Mouse (Mus musculus): ENCODE measurements around the gene Rpl13. TPM values are rescaled to one million over a fixed set of nuclear protein-coding genes. Genes with fewer than 3 reads are reported as not detected.

Gene Rpl13
- 1,761 and 1,789 TPM in 2 replicates for polyA plus RNA-seq (2014; fragmentation: Nextera tagmentation; extraction: Ambion mirVana)

DNA sequence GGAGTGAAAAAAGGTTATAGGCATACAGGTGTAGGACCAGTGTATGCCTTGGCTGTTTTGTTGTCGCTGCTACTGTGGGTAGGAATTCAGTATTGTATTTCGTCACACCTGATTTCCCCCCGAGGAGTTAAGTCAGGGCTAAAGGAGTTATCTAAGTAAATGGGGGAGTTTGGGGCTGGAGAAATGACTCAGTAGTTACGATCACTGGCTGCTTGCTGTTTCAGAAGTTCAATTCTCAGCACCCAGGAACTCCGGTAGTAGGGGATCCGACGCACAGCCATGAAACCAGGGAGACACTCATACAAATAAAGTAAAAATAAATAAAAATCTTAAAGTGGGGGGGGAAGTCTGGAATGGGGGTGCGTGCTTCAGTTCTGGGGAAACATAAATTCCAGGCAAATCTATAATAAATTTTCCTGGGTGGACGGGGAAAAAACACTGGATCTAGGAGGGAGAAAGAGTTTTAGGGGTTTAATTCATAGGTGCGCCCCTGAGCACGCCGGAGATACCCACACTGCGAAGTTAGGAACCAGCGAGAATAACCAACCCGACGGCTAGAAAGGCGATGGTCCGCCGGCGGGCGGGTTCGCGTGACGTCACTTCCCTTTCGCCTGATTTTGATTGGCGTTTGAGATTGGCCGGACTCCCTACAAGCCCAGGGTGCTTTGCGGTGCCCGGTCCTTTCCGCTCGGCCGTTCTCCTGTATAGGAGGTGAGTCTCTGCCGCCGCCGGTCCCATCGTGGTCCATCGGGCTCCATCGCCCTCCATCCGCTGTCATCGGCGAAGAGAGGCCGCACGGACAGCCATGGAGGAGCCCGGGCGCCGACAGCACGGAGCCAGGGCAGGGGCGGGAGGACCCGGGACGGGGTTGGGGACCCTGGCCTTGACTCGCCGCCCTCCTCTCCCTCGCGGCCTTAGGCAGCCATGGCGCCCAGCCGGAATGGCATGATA is at the start of gene Rpl13:
Rpl13 (plus strand) TSS at position 616 of the 951 bp plus-strand sequence.
- no peaks in the 10 kb centered on the region for H3K27me3 ChIP-seq (replicated peaks; ENCODE audit: control insufficient read depth, insufficient read depth, low read length)
- 1% methylated on average over 48 of the region's 56 CpGs for WGBS
- H3K36me3 ChIP-seq (ENCODE audit: control insufficient read depth, insufficient read depth, low read length) = peaks cover 49% of the 10 kb centered on the region
- H3K9me3 ChIP-seq (ENCODE audit: control insufficient read depth, low read length) = no peaks in the 10 kb centered on the region
- peaks cover 8% of the 10 kb centered on the region; the same call in 1 of the 2 replicates for H3K4me1 ChIP-seq (ENCODE audit: control insufficient read depth, insufficient read depth, low read length)
- H3K27ac ChIP-seq (replicated peaks; ENCODE audit: low read depth, low read length) = peak within 1 kb of the TSS; percentile 93
- DNase-seq (ENCODE audit: low spot score) (peak; percentile 98), ATAC-seq (ENCODE audit: low read depth) (peak; percentile 95)
- H3K9ac ChIP-seq (ENCODE audit: low read depth, low read length) = peak within 1 kb of the TSS; percentile 97
- peak within 1 kb of the TSS; percentile 84 for H3K4me2 ChIP-seq (ENCODE audit: low read depth, low read length)
- peak within 1 kb of the TSS; percentile 83 for H3K4me3 ChIP-seq (ENCODE audit: low read depth, low read length)

DNA sequence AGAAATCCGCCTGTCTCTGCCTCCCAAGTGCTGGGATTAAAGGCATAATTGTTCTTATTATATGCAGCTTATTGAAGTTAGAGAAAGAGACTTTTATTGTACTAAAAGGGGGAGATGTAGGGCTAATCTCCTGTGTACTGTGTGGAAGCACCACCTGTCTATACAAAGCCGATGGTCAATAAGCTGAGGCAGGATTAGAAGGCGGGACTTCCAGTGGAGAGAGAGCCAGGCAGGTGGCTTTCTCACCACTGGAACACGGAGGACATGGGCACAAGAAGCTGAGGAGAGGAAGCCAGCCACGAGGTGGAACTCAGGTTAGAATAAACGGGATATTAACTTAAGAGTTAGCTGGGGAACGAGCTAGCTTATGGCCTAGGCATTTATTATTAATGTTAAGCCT is 39.4 kb upstream of the Rpl13 start, which contains the start of gene Spg7:
Spg7 (plus strand) TSS at position 222 of the 400 bp plus-strand sequence.
- ATAC-seq (ENCODE audit: low read depth) (no peak), DNase-seq (ENCODE audit: low spot score) (no peak)
- no peak within 1 kb of the TSS for H3K4me2 ChIP-seq (ENCODE audit: low read depth, low read length)
- 69% methylated on average over 7 of the region's 7 CpGs for WGBS
- no peaks in the 10 kb centered on the region for H3K27me3 ChIP-seq (replicated peaks; ENCODE audit: control insufficient read depth, insufficient read depth, low read length)
- H3K4me1 ChIP-seq (ENCODE audit: control insufficient read depth, insufficient read depth, low read length) = peaks cover 8% of the 10 kb centered on the region
- H3K9ac ChIP-seq (ENCODE audit: low read depth, low read length) = no peak within 1 kb of the TSS
- H3K36me3 ChIP-seq (ENCODE audit: control insufficient read depth, insufficient read depth, low read length) = 0 out of 2 replicates have a peak, but pooled peaks cover 12% of the 10 kb centered on the region
- no peak within 1 kb of the TSS for H3K4me3 ChIP-seq (ENCODE audit: low read depth, low read length)
- no peak within 1 kb of the TSS for H3K27ac ChIP-seq (replicated peaks; ENCODE audit: low read depth, low read length)
- H3K9me3 ChIP-seq (ENCODE audit: control insufficient read depth, low read length) = no peaks in the 10 kb centered on the region

DNA sequence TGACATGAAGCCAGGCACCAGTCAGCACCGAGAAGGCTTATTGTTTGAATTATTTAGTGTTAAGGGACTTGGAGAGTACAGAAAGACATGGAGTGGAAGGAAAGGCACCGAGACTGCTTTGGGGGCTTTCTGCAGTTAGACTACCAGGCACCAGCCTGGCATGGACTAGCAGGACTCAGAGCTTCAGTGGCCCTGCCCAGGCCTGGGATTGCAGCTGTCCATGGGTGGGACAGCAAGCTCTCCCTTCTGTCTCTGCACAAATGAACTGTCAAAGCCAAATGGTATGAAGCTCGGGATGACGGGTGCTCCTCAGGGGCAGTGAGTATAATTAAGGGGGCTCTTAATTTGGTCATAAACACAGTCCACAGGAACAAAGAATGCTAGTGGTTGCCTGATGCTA is 38.1 kb upstream of the Rpl13 start:
- no peak overlapping the region for H3K9ac ChIP-seq (ENCODE audit: low read depth, low read length)
- no peak for ATAC-seq (ENCODE audit: low read depth)
- no peak for DNase-seq (ENCODE audit: low spot score)
- 72% methylated on average over 4 of the region's 4 CpGs for WGBS
- H3K9me3 ChIP-seq (ENCODE audit: control insufficient read depth, low read length) = no peaks in the 10 kb centered on the region
- no peak overlapping the region for H3K4me2 ChIP-seq (ENCODE audit: low read depth, low read length)
- H3K4me3 ChIP-seq (ENCODE audit: low read depth, low read length) = no peak overlapping the region
- H3K27ac ChIP-seq (replicated peaks; ENCODE audit: low read depth, low read length) = no peak overlapping the region
- peaks cover 8% of the 10 kb centered on the region for H3K4me1 ChIP-seq (ENCODE audit: control insufficient read depth, insufficient read depth, low read length)
- H3K27me3 ChIP-seq (replicated peaks; ENCODE audit: control insufficient read depth, insufficient read depth, low read length) = no peaks in the 10 kb centered on the region
- peaks cover 20% of the 10 kb centered on the region; the same call in 1 of the 2 replicates for H3K36me3 ChIP-seq (ENCODE audit: control insufficient read depth, insufficient read depth, low read length)

DNA sequence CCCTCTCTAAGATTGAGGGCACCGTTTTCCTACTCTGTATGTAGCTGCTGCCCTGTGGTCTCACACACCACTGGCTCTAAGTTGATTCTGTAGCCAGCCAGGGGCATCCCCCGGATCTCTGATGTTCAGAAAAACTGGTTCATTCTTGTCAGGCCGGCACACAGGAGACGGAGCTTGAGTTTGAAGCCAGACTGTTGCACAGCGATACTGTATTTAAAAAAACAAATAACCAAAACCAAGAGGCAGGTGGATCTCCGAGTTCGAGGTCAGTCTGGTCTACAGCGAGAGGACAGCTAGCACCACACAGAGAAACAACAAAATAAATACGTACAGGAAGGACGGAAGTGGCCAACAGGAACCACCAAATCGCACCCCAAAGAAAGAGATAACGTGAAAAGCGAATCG is 37.3 kb upstream of the Rpl13 start:
- H3K27ac ChIP-seq (replicated peaks; ENCODE audit: low read depth, low read length) = peak overlapping the region; percentile 86
- H3K36me3 ChIP-seq (ENCODE audit: control insufficient read depth, insufficient read depth, low read length) = peaks cover 20% of the 10 kb centered on the region; the same call in 1 of the 2 replicates
- peak; percentile 26; the same call in 1 of the 2 replicates for ATAC-seq (ENCODE audit: low read depth)
- no peaks in the 10 kb centered on the region for H3K27me3 ChIP-seq (replicated peaks; ENCODE audit: control insufficient read depth, insufficient read depth, low read length)
- 2% methylated on average over 14 of the region's 14 CpGs for WGBS
- no peaks in the 10 kb centered on the region for H3K9me3 ChIP-seq (ENCODE audit: control insufficient read depth, low read length)
- peak overlapping the region; percentile 80 for H3K4me2 ChIP-seq (ENCODE audit: low read depth, low read length)
- DNase-seq (ENCODE audit: low spot score) = no peak
- peak overlapping the region; percentile 92 for H3K4me3 ChIP-seq (ENCODE audit: low read depth, low read length)
- H3K4me1 ChIP-seq (ENCODE audit: control insufficient read depth, insufficient read depth, low read length) = peaks cover 8% of the 10 kb centered on the region
- peak overlapping the region; percentile 93 for H3K9ac ChIP-seq (ENCODE audit: low read depth, low read length)

DNA sequence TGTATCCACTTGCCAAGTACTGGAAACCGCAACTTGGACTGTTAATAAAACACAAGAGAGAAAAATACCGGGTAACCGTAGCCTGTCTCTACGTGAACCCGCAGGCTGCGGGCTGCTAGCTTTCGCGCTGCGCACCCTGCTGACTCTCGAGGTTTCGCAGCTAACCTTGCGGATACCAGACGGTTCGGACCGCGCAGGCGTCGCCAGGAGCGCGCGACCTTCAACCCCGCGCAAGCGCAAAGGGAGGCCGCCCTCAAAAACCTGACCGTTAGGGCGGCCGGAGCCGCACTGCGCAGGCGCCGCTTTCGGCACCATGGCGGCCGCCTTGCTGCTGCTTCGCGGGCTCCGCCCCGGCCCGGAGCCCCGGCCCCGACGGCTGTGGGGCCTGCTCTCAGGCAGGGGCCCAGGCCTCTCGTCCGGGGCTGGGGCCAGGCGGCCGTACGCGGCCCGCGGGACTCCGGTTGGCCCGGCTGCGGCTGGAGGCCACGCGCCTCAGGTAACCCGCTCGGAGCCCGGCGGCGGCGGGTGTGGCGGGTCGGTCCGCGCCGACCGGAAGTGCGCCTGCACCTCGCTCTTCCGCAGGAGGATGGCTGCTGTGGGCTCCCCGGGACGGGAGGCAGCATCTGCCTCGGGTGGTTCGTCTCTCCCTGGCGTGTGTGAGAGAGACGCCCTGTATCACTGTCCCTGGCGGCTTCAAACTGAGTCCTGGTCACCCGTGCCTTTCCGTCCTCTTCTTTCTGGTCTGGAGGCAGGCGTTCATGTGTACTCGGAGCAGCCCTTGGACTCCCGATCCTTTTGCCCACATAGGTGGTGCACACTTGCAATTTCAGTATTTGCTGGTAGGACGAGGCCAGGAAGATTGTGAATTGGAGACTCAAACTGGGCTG is 36.7 kb upstream of the Rpl13 start:
- DNase-seq (ENCODE audit: low spot score) (peak; percentile 98), ATAC-seq (ENCODE audit: low read depth) (peak; percentile 99)
- Histone ChIP-seq H3K4me3 (ENCODE audit: low read depth, low read length) (peak overlapping the region; percentile 92), H3K27ac (replicated peaks; ENCODE audit: low read depth, low read length) (peak overlapping the region; percentile 86), H3K4me1 (ENCODE audit: control insufficient read depth, insufficient read depth, low read length) (peaks cover 8% of the 10 kb centered on the region), H3K27me3 (replicated peaks; ENCODE audit: control insufficient read depth, insufficient read depth, low read length) (no peaks in the 10 kb centered on the region), H3K36me3 (ENCODE audit: control insufficient read depth, insufficient read depth, low read length) (peaks cover 20% of the 10 kb centered on the region; the same call in 1 of the 2 replicates), H3K4me2 (ENCODE audit: low read depth, low read length) (peak overlapping the region; percentile 80), H3K9ac (ENCODE audit: low read depth, low read length) (peak overlapping the region; percentile 93), H3K9me3 (ENCODE audit: control insufficient read depth, low read length) (no peaks in the 10 kb centered on the region)
- WGBS = under 1% methylated on average over 53 of the region's 84 CpGs

DNA sequence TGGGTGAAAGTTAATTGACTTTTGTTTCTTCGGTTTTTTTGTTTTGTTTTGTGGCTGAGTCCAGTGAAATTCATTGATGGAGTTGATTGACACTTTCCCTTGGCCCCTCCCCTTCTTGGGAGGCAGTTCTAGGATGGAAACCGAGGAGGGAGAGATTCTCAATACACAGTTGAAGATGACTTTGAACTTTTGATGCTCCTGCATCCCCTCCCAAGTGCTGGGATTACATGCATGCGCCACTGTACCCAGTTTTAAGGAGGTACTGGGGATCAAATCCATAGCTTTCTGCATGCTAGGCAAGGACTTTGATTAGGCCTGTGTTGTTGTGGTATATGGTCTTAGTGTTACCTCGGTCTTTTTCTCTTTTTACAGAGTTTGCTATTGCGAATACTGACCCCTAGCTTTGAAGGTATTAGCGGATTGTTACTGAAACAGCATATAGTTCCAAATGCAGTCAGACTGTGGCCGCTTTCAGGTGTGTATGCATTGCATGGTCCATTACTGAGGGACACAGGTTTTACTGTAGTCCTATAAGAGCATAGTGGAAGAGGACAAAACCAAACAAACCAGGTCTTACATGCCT is 36.0 kb upstream of the Rpl13 start:
- peak overlapping the region; percentile 80 for H3K4me2 ChIP-seq (ENCODE audit: low read depth, low read length)
- DNase-seq (ENCODE audit: low spot score) (no peak), ATAC-seq (ENCODE audit: low read depth) (no peak)
- peak overlapping the region; percentile 92 for H3K4me3 ChIP-seq (ENCODE audit: low read depth, low read length)
- H3K9ac ChIP-seq (ENCODE audit: low read depth, low read length) = peak overlapping the region; percentile 93
- H3K36me3 ChIP-seq (ENCODE audit: control insufficient read depth, insufficient read depth, low read length) = peaks cover 23% of the 10 kb centered on the region; the same call in 1 of the 2 replicates
- H3K27ac ChIP-seq (replicated peaks; ENCODE audit: low read depth, low read length) = peak overlapping the region; percentile 86
- WGBS = 31% methylated on average over 7 of the region's 7 CpGs
- no peaks in the 10 kb centered on the region for H3K9me3 ChIP-seq (ENCODE audit: control insufficient read depth, low read length)
- H3K27me3 ChIP-seq (replicated peaks; ENCODE audit: control insufficient read depth, insufficient read depth, low read length) = no peaks in the 10 kb centered on the region
- H3K4me1 ChIP-seq (ENCODE audit: control insufficient read depth, insufficient read depth, low read length) = peaks cover 8% of the 10 kb centered on the region

DNA sequence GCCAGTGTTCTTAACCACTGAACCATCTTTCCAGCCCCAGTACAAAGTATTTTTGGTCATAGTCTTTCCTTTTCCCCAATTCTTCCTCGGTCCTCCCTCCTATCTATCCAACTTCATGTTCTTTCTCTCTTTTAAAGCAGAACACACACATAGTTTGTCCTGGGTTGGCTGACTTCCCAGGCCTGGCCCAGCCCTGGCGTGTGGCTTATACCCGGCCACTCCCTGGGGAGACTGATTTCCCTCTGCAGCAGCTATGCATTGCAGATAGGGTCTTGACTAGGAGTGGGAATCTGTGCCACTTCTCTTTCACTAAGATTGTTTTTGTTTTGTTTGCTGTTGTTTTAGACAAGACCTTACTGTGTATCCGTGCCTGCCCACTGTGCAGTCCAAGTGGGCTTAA is 31.0 kb upstream of the Rpl13 start:
- Histone ChIP-seq H3K4me2 (ENCODE audit: low read depth, low read length) (no peak overlapping the region), H3K4me1 (ENCODE audit: control insufficient read depth, insufficient read depth, low read length) (peaks cover 7% of the 10 kb centered on the region), H3K9me3 (ENCODE audit: control insufficient read depth, low read length) (no peaks in the 10 kb centered on the region), H3K9ac (ENCODE audit: low read depth, low read length) (no peak overlapping the region), H3K27me3 (replicated peaks; ENCODE audit: control insufficient read depth, insufficient read depth, low read length) (no peaks in the 10 kb centered on the region), H3K27ac (replicated peaks; ENCODE audit: low read depth, low read length) (no peak overlapping the region), H3K36me3 (ENCODE audit: control insufficient read depth, insufficient read depth, low read length) (peaks cover 65% of the 10 kb centered on the region), H3K4me3 (ENCODE audit: low read depth, low read length) (no peak overlapping the region)
- DNase-seq (ENCODE audit: low spot score) (peak; percentile 45), ATAC-seq (ENCODE audit: low read depth) (no peak)
- 68% methylated on average over 4 of the region's 4 CpGs for WGBS

DNA sequence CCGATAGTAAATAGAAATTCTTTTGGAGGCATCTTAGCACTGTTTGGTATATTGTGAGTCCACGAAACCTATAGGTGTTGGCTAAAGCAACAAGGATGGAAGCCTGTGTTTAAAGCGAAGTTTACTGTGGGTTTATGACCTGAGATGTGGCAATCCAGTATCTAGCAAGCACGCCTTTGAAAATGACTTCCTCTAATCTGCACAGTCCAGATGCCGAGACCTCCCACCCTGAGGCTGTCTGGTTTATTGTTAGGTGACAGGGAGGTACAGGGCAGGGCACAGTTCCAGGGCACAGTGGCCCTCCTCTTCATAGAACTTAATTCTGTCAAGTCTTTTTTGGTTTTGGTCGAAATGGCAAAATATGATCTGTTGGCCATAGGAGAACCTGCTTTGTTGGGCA is 24.9 kb upstream of the Rpl13 start:
- Histone ChIP-seq H3K36me3 (ENCODE audit: control insufficient read depth, insufficient read depth, low read length) (peaks cover 93% of the 10 kb centered on the region), H3K4me2 (ENCODE audit: low read depth, low read length) (no peak overlapping the region), H3K9me3 (ENCODE audit: control insufficient read depth, low read length) (no peaks in the 10 kb centered on the region), H3K9ac (ENCODE audit: low read depth, low read length) (no peak overlapping the region), H3K4me3 (ENCODE audit: low read depth, low read length) (no peak overlapping the region), H3K27ac (replicated peaks; ENCODE audit: low read depth, low read length) (no peak overlapping the region), H3K4me1 (ENCODE audit: control insufficient read depth, insufficient read depth, low read length) (no peaks in the 10 kb centered on the region), H3K27me3 (replicated peaks; ENCODE audit: control insufficient read depth, insufficient read depth, low read length) (no peaks in the 10 kb centered on the region)
- 90% methylated on average over 6 of the region's 6 CpGs for WGBS
- DNase-seq (ENCODE audit: low spot score) (no peak), ATAC-seq (ENCODE audit: low read depth) (no peak)
